Mouse (Mus musculus) layer of hippocampus, postnatal 36 days (tissue): ENCODE results near the gene Setd1b. TPM values are rescaled to one million over a fixed set of nuclear protein-coding genes. Genes with fewer than 3 reads are reported as not detected.
"Not testable (repeated sequence)": the region's sequence is repeated elsewhere in the genome, so short reads cannot be mapped to it uniquely, and the experiment has no call there.

Experiments used
- DNase-seq, 2 experiments: peaks; one replicate each; pipeline ENCODE4 v3.0.0; 2022
- total RNA-seq, 2 experiments: library from RNA; stranded (reverse); gene quantifications; 2 replicates each; pipeline ENCODE4 v1.2.3; 2021

Setd1b gene
- total RNA-seq, 2 experiments from 2014 or later, result 31.4 to 36.2 TPM

GRCm38 (mm10) chr5:123203591-123203990 lies 61.6 kb downstream of the Setd1b start:
- DNase-seq, result not testable (repeated sequence)

Other genes starting within 250 kb of the Setd1b start
- 10 to 100 TPM; 35.3 to 43.9 TPM for gene Kdm2b, start 152.4 kb upstream of the Setd1b start, total RNA-seq
- 10 to 100 TPM; 11.7 TPM for gene Orai1, start 127.1 kb upstream of the Setd1b start, total RNA-seq
- not detected for gene Morn3, start 95.2 kb upstream of the Setd1b start, total RNA-seq
- 10 to 100 TPM; 16.3 to 19.9 TPM for gene Tmem120b, start 73.8 kb upstream of the Setd1b start, total RNA-seq
- 10 to 100 TPM; 43.0 to 48.0 TPM for gene Rhof, start 9.5 kb upstream of the Setd1b start, total RNA-seq
- gene Psmd9, start 27.2 kb downstream of the Setd1b start, total RNA-seq, result 10 to 100 TPM; 28.2 to 30.8 TPM
- gene Hpd, start 40.5 kb downstream of the Setd1b start, total RNA-seq, result not detected
- 1 to 10 TPM; 3.6 to 5.5 TPM for gene Wdr66, start 109.9 kb downstream of the Setd1b start, total RNA-seq
- 10 to 100 TPM; 61.7 to 66.0 TPM for gene Bcl7a, start 201.6 kb downstream of the Setd1b start, total RNA-seq